In the genomic region with DNA sequence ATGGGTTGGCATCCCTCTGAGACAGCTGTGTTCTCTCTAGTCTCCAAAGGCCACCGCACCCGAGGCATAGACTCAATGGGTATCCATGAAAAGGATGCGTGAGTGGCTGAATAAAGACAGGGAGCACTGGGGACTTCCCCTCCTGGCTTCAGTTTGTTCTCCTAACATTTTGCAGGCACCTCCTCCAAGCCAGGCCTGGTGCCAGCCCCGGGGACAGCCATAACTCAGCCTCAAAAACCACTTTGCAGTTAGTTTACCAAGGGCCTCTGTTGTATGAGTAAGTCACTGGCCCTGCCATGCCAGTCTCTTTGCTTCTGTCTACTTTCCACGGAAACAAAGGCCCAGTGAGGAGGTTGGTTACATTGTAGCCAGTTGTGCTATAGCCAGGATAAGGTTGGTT, we compare ENCODE assay signal across 25 mouse cellular contexts. TPM values are rescaled to one million over a fixed set of nuclear protein-coding genes. Genes with fewer than 3 reads are reported as not detected.
DNase-seq lines count a peak whose midpoint lies in the region; ATAC-seq lines count a peak whose summit lies in the region.
"Had no signal": no experiment of that assay in that cellular context is flagged by ENCODE, and none has a peak within 500 bp of the region (broad histone marks: within the 10 kb centered on the region; RNA-seq: fewer than 3 reads in every experiment).

No protein-coding gene starts in this region.

- WGBS in forebrain, embryonic 14.5 days, result 75% methylated on average over 5 of the region's 5 CpGs

- no peaks in the 10 kb centered on the region for H3K36me3 ChIP-seq in forebrain, embryonic 14.5 days (ENCODE audit: control insufficient read depth, insufficient read depth, low read length)
- H3K36me3 ChIP-seq: forebrain, embryonic 15.5 days; G1E; heart, embryonic 10.5 days; heart, embryonic 13.5 days; hindbrain, embryonic 12.5 days; hindbrain, embryonic 15.5 days had no signal

- H3K4me2 ChIP-seq in forebrain, embryonic 14.5 days (ENCODE audit: low read length), result no peak overlapping the region
- H3K4me2 ChIP-seq: forebrain, embryonic 15.5 days; heart, embryonic 13.5 days; hindbrain, embryonic 12.5 days; hindbrain, embryonic 15.5 days had no signal

- H3K9me3 ChIP-seq in forebrain, embryonic 14.5 days (replicated peaks; ENCODE audit: control insufficient read depth, low read length), result no peaks in the 10 kb centered on the region
- H3K9me3 ChIP-seq: forebrain, embryonic 15.5 days; G1E; heart, embryonic 10.5 days; heart, embryonic 13.5 days; hindbrain, embryonic 12.5 days; hindbrain, embryonic 15.5 days had no signal

- H3K4me3 ChIP-seq in forebrain, embryonic 14.5 days (ENCODE audit: low read depth, low read length), result no peak overlapping the region
- H3K4me3 ChIP-seq: forebrain, embryonic 15.5 days; heart, adult 2 months; heart, embryonic 10.5 days; heart, embryonic 13.5 days; hindbrain, embryonic 12.5 days; hindbrain, embryonic 15.5 days had no signal

- peak; percentile 69 to 81 for DNase-seq in adrenal gland, adult (ENCODE audit: inconsistent age in 2 of 2, low spot score in 1 of 2)
- no peak for DNase-seq in adrenal gland, postnatal 4 days (ENCODE audit: low spot score in 2 of 2)
- peak; percentile 51 for DNase-seq in 3134 (ENCODE audit: extremely low read depth, insufficient read length, low spot score)
- DNase-seq in adrenal gland, adult 8-10 months, result peak; percentile 57
- peak; percentile 57 for DNase-seq in adrenal gland, postnatal 25 days
- no peak for DNase-seq in urinary bladder, postnatal 36 days (ENCODE audit: low spot score in 2 of 2)
- no peak for DNase-seq in forebrain, embryonic 14.5 days (ENCODE audit: low spot score)
- no peak for DNase-seq in left cerebral cortex, postnatal 10 days (ENCODE audit: extremely low spot score in 1 of 2, low spot score in 2 of 2)
- DNase-seq: B cell, adult 2 months; cerebellum, adult 11-12 months; cerebellum, adult 8-10 months; cerebellum, postnatal 10 days; cerebellum, postnatal 36 days; embryo, embryonic 11 days; gastrocnemius, postnatal 25 days; heart, adult 2 months; heart, postnatal 14 days; kidney, adult 2 months had no signal

- no peaks in the 10 kb centered on the region for H3K27me3 ChIP-seq in forebrain, embryonic 14.5 days (replicated peaks; ENCODE audit: control insufficient read depth, insufficient read depth, low read length)
- H3K27me3 ChIP-seq: hindbrain, embryonic 15.5 days had no signal

- H3K27ac ChIP-seq in forebrain, embryonic 14.5 days (ENCODE audit: low read depth, low read length), result no peak overlapping the region
- H3K27ac ChIP-seq: forebrain, embryonic 15.5 days; heart, adult 2 months; heart, embryonic 10.5 days; heart, embryonic 13.5 days; hindbrain, embryonic 12.5 days; hindbrain, embryonic 15.5 days had no signal

- intact Hi-C loops in left cerebral cortex, postnatal 10 days (cut with DNase I), result no loop called here

- H3K4me1 ChIP-seq in forebrain, embryonic 14.5 days (ENCODE audit: control insufficient read depth, insufficient read depth, low read length), result no peaks in the 10 kb centered on the region
- H3K4me1 ChIP-seq: forebrain, embryonic 15.5 days; heart, embryonic 10.5 days; heart, embryonic 13.5 days; hindbrain, embryonic 12.5 days; hindbrain, embryonic 15.5 days had no signal

- H3K9ac ChIP-seq in forebrain, embryonic 14.5 days (ENCODE audit: low read length), result no peak overlapping the region
- H3K9ac ChIP-seq: forebrain, embryonic 15.5 days; heart, embryonic 13.5 days; hindbrain, embryonic 12.5 days; hindbrain, embryonic 15.5 days had no signal

- ATAC-seq in forebrain, embryonic 14.5 days, result no peak
- ATAC-seq: forebrain, embryonic 15.5 days; intestine, postnatal 0 days had no signal

RNA-seq across cellular contexts. Expression of a gene that starts 7.5 kb away (rescaled TPM):
- total RNA-seq in adrenal gland, postnatal 4 days (2021), result 10 to 100 TPM; 52.4 to 53.9 TPM
- total RNA-seq in adrenal gland, adult 8-10 months (2022), result 10 to 100 TPM; 43.0 to 72.3 (median 58.4) TPM
- total RNA-seq in adrenal gland, postnatal 25 days (2021), result 50.6 and 63.0 TPM in 2 replicates
- polyA plus RNA-seq in forebrain, embryonic 14.5 days (2014; fragmentation: Nextera tagmentation; extraction: Ambion mirVana), result 307 and 334 TPM in 2 replicates
- 100 to 1,000 TPM; 240 to 258 TPM for total RNA-seq in left cerebral cortex, postnatal 10 days (2021)

RNA-seq across cellular contexts. Expression of a gene that starts 58.6 kb away (rescaled TPM):
- total RNA-seq in adrenal gland, postnatal 4 days (2021), result 10 to 100 TPM; 34.2 to 35.8 TPM
- total RNA-seq in adrenal gland, adult 8-10 months (2022), result 10 to 100 TPM; 38.9 to 51.9 (median 47.2) TPM
- total RNA-seq in adrenal gland, postnatal 25 days (2021), result 28.1 and 38.0 TPM in 2 replicates
- polyA plus RNA-seq in forebrain, embryonic 14.5 days (2014; fragmentation: Nextera tagmentation; extraction: Ambion mirVana), result 51.1 and 51.3 TPM in 2 replicates
- 10 to 100 TPM; 33.8 to 35.9 TPM for total RNA-seq in left cerebral cortex, postnatal 10 days (2021)

Comparison
In these comparisons a context has a peak if more than half of its experiments do, and no peak if none do; other contexts are left out.
1. DNase-seq: peak in adrenal gland, adult (2 of 2), 3134 (single experiment), adrenal gland, adult 8-10 months (single experiment) and adrenal gland, postnatal 25 days (single experiment); none in adrenal gland, postnatal 4 days (0 of 2), urinary bladder, postnatal 36 days (0 of 2), forebrain, embryonic 14.5 days (single experiment) and left cerebral cortex, postnatal 10 days (0 of 2).